Mouse (Mus musculus): ENCODE measurements around the gene R3hdm2.
A peak's percentile ranks its signal among the peaks of the same experiment; 100 is the strongest.

R3hdm2 gene

GRCm38 (mm10) chr10:127491128-127491512, 111.0 kb downstream of the R3hdm2 start:
- no peak for DNase-seq (ENCODE audit: low read depth, low spot score)

- no peak for DNase-seq (ENCODE audit: low read depth, low spot score)
Measured at GRCm38 (mm10) chr10:127492118-127492517, 112.0 kb downstream of the R3hdm2 start.

GRCm38 (mm10) chr10:127496156-127496555, 116.0 kb downstream of the R3hdm2 start:
- no peak for DNase-seq (ENCODE audit: low read depth, low spot score)

- DNase-seq (ENCODE audit: low read depth, low spot score), result no peak
Measured at GRCm38 (mm10) chr10:127499516-127499915, 119.4 kb downstream of the R3hdm2 start.

GRCm38 (mm10) chr10:127500042-127500441, 119.9 kb downstream of the R3hdm2 start:
- peak; percentile 48 for DNase-seq (ENCODE audit: low read depth, low spot score)

- no peak for DNase-seq (ENCODE audit: low read depth, low spot score)
Measured at GRCm38 (mm10) chr10:127500894-127501893, 121.1 kb downstream of the R3hdm2 start, which contains the start of gene Stac3. TSS of gene Stac3 (plus strand) at chr10:127501686.

GRCm38 (mm10) chr10:127508239-127508638, 128.1 kb downstream of the R3hdm2 start:
- no peak for DNase-seq (ENCODE audit: low read depth, low spot score)

GRCm38 (mm10) chr10:127509051-127509836, 129.1 kb downstream of the R3hdm2 start:
- no peak for DNase-seq (ENCODE audit: low read depth, low spot score)

- no peak for DNase-seq (ENCODE audit: low read depth, low spot score)
Measured at GRCm38 (mm10) chr10:127509837-127510701, 129.9 kb downstream of the R3hdm2 start.

- no peak for DNase-seq (ENCODE audit: low read depth, low spot score)
Measured at GRCm38 (mm10) chr10:127510895-127511617, 130.9 kb downstream of the R3hdm2 start.

GRCm38 (mm10) chr10:127511634-127512306, 131.6 kb downstream of the R3hdm2 start:
- DNase-seq (ENCODE audit: low read depth, low spot score), result peak; percentile 91

- no peak for DNase-seq (ENCODE audit: low read depth, low spot score)
Measured at GRCm38 (mm10) chr10:127512307-127512666, 132.2 kb downstream of the R3hdm2 start.

GRCm38 (mm10) chr10:127512813-127513212, 132.7 kb downstream of the R3hdm2 start:
- peak; percentile 81 for DNase-seq (ENCODE audit: low read depth, low spot score)

GRCm38 (mm10) chr10:127513501-127514091, 133.5 kb downstream of the R3hdm2 start:
- no peak for DNase-seq (ENCODE audit: low read depth, low spot score)

GRCm38 (mm10) chr10:127514111-127514698, 134.1 kb downstream of the R3hdm2 start:
- no peak for DNase-seq (ENCODE audit: low read depth, low spot score)

- DNase-seq (ENCODE audit: low read depth, low spot score), result no peak
Measured at GRCm38 (mm10) chr10:127514764-127515163, 134.6 kb downstream of the R3hdm2 start, which contains the start of gene Ndufa4l2. TSS of gene Ndufa4l2 (plus strand) at chr10:127514967.

GRCm38 (mm10) chr10:127515271-127515982, 135.3 kb downstream of the R3hdm2 start:
- no peak for DNase-seq (ENCODE audit: low read depth, low spot score)

GRCm38 (mm10) chr10:127515983-127516459, 135.9 kb downstream of the R3hdm2 start:
- DNase-seq (ENCODE audit: low read depth, low spot score), result no peak
